Mouse (Mus musculus) myocyte (in vitro differentiated cells): ENCODE results near the gene Adsl. TPM values are rescaled to one million over a fixed set of nuclear protein-coding genes. Genes with fewer than 3 reads are reported as not detected.

Experiments used
- H3K27me3 ChIP-seq: one replicate; pipeline ENCODE4 v1.6.1; 2011; ENCODE audit not compliant: control insufficient read depth, insufficient read depth, insufficient read length
- H3K36me3 ChIP-seq: one replicate; pipeline ENCODE4 v1.6.1; 2011; ENCODE audit not compliant: control insufficient read depth, insufficient read depth
- H3K4me2 ChIP-seq: one replicate; pipeline ENCODE4 v1.6.1; 2011; ENCODE audit warnings: low read depth, control low read depth
- H3K4me3 ChIP-seq: one replicate; pipeline ENCODE4 v1.5.1; 2011; ENCODE audit warnings: mild to moderate bottlenecking, control low read depth, moderate library complexity
- H3K79me2 ChIP-seq: one replicate; pipeline ENCODE4 v1.6.1; 2011; ENCODE audit not compliant: control insufficient read depth, insufficient read depth
- H3ac ChIP-seq: one replicate; pipeline ENCODE4 v1.6.1; 2011; ENCODE audit not compliant: control insufficient read depth, insufficient read length
- CEBPB ChIP-seq: IDR thresholded peaks from 2 replicates; pipeline ENCODE4 v1.6.1; 2011; ENCODE audit warnings: mild to moderate bottlenecking, moderate library complexity; ENCODE audit not compliant: poor library complexity, insufficient read depth, severe bottlenecking
- E2F4 ChIP-seq: IDR thresholded peaks from one replicate; pipeline ENCODE4 v1.6.1; 2011; ENCODE audit warnings: mild to moderate bottlenecking, control low read depth, moderate library complexity; ENCODE audit not compliant: insufficient read depth
- MAX ChIP-seq: IDR thresholded peaks from one replicate; pipeline ENCODE4 v1.6.1; 2011; ENCODE audit warnings: low read depth, mild to moderate bottlenecking, control low read depth
- MYOD1 ChIP-seq, 3 experiments: IDR thresholded peaks; one replicate each; pipeline ENCODE4 v1.6.1; 2011; ENCODE audit warnings: control low read depth in 2 of 3, low read depth in 2 of 3, mild to moderate bottlenecking in 2 of 3, moderate library complexity in 1 of 3; ENCODE audit not compliant: insufficient read length in 2 of 3, control insufficient read depth in 1 of 3
- MYOG ChIP-seq, 3 experiments: IDR thresholded peaks; one replicate each; pipeline ENCODE4 v1.6.1; 2011; ENCODE audit warnings: control low read depth in 2 of 3, low read depth in 2 of 3, mild to moderate bottlenecking in 2 of 3; ENCODE audit not compliant: insufficient read length in 2 of 3, control insufficient read depth in 1 of 3, insufficient read depth in 1 of 3
- POLR2A ChIP-seq: IDR thresholded peaks from one replicate; pipeline ENCODE4 v1.6.1; 2011; ENCODE audit warnings: low read depth, mild to moderate bottlenecking, control low read depth, moderate library complexity; ENCODE audit not compliant: insufficient read length
- POLR2AphosphoS2 ChIP-seq: IDR thresholded peaks from one replicate; pipeline ENCODE4 v1.6.1; 2011; ENCODE audit warnings: low read depth, control low read depth; ENCODE audit not compliant: insufficient read length
- REST ChIP-seq: IDR thresholded peaks from one replicate; pipeline ENCODE4 v1.6.1; 2011; ENCODE audit warnings: mild to moderate bottlenecking, control low read depth, moderate library complexity; ENCODE audit not compliant: insufficient read depth, insufficient read length
- SRF ChIP-seq: IDR thresholded peaks from one replicate; pipeline ENCODE4 v1.6.1; 2011; ENCODE audit warnings: low read depth; ENCODE audit not compliant: control insufficient read depth, insufficient read length
- TCF12 ChIP-seq: IDR thresholded peaks from one replicate; pipeline ENCODE4 v1.6.1; 2011; ENCODE audit warnings: mild to moderate bottlenecking, control low read depth; ENCODE audit not compliant: poor library complexity, insufficient read depth, severe bottlenecking
- TCF3 ChIP-seq: IDR thresholded peaks from one replicate; pipeline ENCODE4 v1.6.1; 2011; ENCODE audit warnings: low read depth, control low read depth; ENCODE audit not compliant: insufficient read length
- USF1 ChIP-seq: IDR thresholded peaks from one replicate; pipeline ENCODE4 v1.6.1; 2011; ENCODE audit warnings: low read depth, mild to moderate bottlenecking, control low read depth, moderate library complexity
- polyA plus RNA-seq: library from polyadenylated mRNA; unstranded; fragments of >200 nt; fragmentation: generic; extraction: Trizol; gene quantifications from one replicate; pipeline ENCODE4 v1.2.1, GENCODE M21; 2012; ENCODE audit warnings: missing spikeins

Adsl gene
- polyA plus RNA-seq, 1 experiment: 151 TPM

DNA sequence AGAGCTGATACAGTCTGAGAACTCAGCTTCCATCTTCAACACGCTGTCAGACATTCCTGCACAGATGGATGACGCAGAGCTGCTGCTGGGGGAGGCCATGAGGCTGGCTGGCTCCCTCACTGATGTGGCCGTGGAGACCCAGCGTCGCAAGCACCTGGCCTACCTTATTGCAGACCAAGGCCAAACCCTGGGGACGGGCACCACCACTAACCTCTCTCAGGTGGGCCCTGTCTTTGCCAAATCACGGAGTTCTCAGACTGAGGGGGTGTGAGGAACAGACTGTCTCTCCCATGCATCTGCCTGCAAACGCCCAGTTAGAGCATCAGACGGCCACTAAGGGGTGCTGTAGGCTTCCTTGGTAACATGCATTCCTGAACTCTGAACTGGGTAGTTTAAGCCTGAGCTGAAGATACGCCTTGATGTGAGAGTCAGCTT lies 60.4 kb downstream of the Adsl start:
- H3K4me3 ChIP-seq: no peak overlapping the region
- no peak overlapping the region for H3K4me2 ChIP-seq
- TF ChIP-seq MYOG (IDR thresholded peaks at IDR 0.05; ENCODE audit: control insufficient read depth in 1 of 3, insufficient read depth in 1 of 3, insufficient read length in 2 of 3, low read depth in 2 of 3): no peak
- no peak for TF ChIP-seq POLR2A
- no peak for TF ChIP-seq USF1
- no peak for TF ChIP-seq TCF3
- no peak for TF ChIP-seq REST
- TF ChIP-seq TCF12: no peak
- no peak for TF ChIP-seq SRF
- no peak for TF ChIP-seq E2F4
- no peak for TF ChIP-seq MAX
- TF ChIP-seq CEBPB: no peak
- TF ChIP-seq MYOD1 (IDR thresholded peaks at IDR 0.05; ENCODE audit: control insufficient read depth in 1 of 3, insufficient read length in 2 of 3, low read depth in 2 of 3): no peak
- no peak for TF ChIP-seq POLR2AphosphoS2
- no peak overlapping the region for H3ac ChIP-seq
- no peaks in the 10 kb centered on the region for H3K79me2 ChIP-seq
- no peaks in the 10 kb centered on the region for H3K27me3 ChIP-seq
- H3K36me3 ChIP-seq: peaks cover 5% of the 10 kb centered on the region

DNA sequence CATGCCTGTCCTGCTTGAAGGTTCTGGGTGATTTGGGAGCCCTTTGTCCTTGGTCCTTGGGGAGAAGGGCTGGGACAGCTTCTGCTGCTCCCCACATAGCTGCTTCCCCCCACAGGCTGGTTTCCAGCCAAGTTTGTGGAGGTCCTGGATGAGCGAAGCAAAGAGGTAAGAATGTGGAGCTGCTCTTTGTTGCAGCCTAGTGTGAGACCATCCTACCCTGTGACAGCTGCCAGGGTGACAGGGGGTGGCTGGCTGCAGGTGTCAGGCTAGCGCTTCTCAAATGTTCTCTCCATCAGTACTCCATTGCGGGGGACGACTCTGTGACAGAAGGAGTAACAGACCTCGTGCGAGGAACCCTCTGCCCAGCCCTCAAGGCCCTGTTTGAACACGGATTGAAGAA lies 61.8 kb downstream of the Adsl start:
- Histone ChIP-seq H3ac (no peak overlapping the region), H3K27me3 (no peaks in the 10 kb centered on the region), H3K79me2 (no peaks in the 10 kb centered on the region), H3K4me3 (no peak overlapping the region), H3K4me2 (no peak overlapping the region), H3K36me3 (peaks cover 5% of the 10 kb centered on the region)
- TF ChIP-seq TCF12: no peak
- no peak for TF ChIP-seq REST
- no peak for TF ChIP-seq USF1
- peak; percentile 9 for TF ChIP-seq POLR2AphosphoS2

DNA sequence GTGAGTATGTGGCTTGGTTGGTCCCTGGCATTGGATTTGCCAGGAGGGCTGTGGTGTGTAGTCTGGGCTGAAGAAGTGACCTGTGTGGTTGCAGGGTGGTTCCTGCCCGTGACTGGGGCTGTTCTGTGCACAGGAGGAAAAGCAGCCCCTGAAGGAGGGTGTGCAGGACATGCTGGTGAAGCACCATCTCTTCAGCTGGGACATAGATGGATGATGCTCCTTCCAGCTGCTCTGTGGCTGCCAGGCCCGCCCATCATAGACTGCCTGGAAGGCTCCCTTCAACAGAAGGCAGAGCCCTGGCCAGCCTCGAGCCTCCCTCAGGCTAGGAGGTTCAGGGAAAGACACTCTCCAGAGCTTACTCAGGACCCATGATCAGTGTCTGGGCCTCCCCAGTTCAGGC lies 63.2 kb downstream of the Adsl start:
- no peak for TF ChIP-seq TCF12
- no peak for TF ChIP-seq TCF3
- TF ChIP-seq USF1: no peak
- no peak for TF ChIP-seq SRF
- no peak for TF ChIP-seq MYOG (IDR thresholded peaks at IDR 0.05; ENCODE audit: control insufficient read depth in 1 of 3, insufficient read depth in 1 of 3, insufficient read length in 2 of 3, low read depth in 2 of 3)
- TF ChIP-seq CEBPB: no peak
- TF ChIP-seq MAX: no peak
- TF ChIP-seq E2F4: no peak
- peak; percentile 73 for TF ChIP-seq POLR2AphosphoS2
- TF ChIP-seq REST: no peak
- peak; percentile 29 for TF ChIP-seq POLR2A
- Histone ChIP-seq H3K27me3 (no peaks in the 10 kb centered on the region), H3K4me3 (no peak overlapping the region), H3K79me2 (no peaks in the 10 kb centered on the region), H3K36me3 (peaks cover 17% of the 10 kb centered on the region), H3ac (no peak overlapping the region), H3K4me2 (no peak overlapping the region)

DNA sequence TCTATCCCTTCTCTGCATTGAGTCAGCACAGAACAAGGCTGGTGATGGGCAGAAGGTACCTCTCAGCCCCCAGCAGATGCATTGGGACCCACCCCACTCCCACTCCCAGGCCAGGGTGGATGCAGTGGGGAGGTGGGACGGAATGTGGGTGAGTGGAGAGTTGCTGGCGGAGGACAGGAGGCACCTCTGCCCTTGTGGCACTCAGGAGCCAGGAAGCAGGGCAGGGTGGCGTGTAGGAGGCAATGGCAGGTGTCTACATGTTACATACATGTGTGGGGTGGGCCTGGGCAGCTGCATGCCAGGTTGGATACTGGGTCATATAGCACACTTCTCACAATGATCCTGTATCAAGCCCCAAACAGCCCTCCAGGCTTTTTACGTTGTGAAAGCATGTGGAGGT lies 64.1 kb downstream of the Adsl start:
- Histone ChIP-seq H3ac (no peak overlapping the region), H3K36me3 (peaks cover 17% of the 10 kb centered on the region), H3K79me2 (no peaks in the 10 kb centered on the region), H3K27me3 (no peaks in the 10 kb centered on the region), H3K4me3 (no peak overlapping the region), H3K4me2 (no peak overlapping the region)
- TF ChIP-seq POLR2AphosphoS2 (peak; percentile 70), TCF3 (no peak)

DNA sequence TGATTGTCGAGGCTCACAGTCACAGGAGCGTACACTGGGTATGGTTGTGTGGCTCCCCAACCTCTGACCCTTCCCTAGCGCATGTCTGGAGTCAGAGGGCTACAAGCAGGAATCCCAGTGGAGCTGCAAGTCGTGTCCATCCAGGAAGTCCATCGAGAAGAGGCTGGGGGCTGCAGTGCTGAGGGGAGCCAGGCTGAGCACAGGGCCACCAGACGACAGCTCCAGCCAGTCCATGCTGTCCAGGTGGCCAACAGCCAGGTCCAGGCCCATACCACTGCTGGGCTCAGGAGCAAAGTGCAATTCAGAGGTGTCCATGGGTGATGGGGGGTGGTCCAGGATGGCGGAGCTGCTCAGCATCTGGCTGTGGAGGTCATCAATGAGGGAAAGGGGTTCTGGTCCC lies 64.9 kb downstream of the Adsl start:
- no peaks in the 10 kb centered on the region for H3K79me2 ChIP-seq
- H3K4me2 ChIP-seq: no peak overlapping the region
- H3K27me3 ChIP-seq: no peaks in the 10 kb centered on the region
- H3K36me3 ChIP-seq: peaks cover 25% of the 10 kb centered on the region
- H3K4me3 ChIP-seq: no peak overlapping the region
- TF ChIP-seq SRF (no peak), POLR2A (peak; percentile 19), E2F4 (no peak), MYOG (IDR thresholded peaks at IDR 0.05; ENCODE audit: control insufficient read depth in 1 of 3, insufficient read depth in 1 of 3, insufficient read length in 2 of 3, low read depth in 2 of 3) (peak in 1 of 3 experiments; percentile 12), TCF12 (no peak), REST (no peak), MYOD1 (IDR thresholded peaks at IDR 0.05; ENCODE audit: control insufficient read depth in 1 of 3, insufficient read length in 2 of 3, low read depth in 2 of 3) (no peak)
- no peak overlapping the region for H3ac ChIP-seq
